ENCODE assay signal across 10 mouse cellular contexts in genomic region chr5:146703710-146704121, GRCm38 (mm10).
DNase-seq lines count a peak whose midpoint lies in the region; ATAC-seq lines count a peak whose summit lies in the region.
"Had no signal": no experiment of that assay in that cellular context is flagged by ENCODE, and none has a peak within 500 bp of the region (broad histone marks: within the 10 kb centered on the region; RNA-seq: fewer than 3 reads in every experiment).

No protein-coding gene starts in this region.

- H3K9me3 ChIP-seq in heart, embryonic 15.5 days (replicated peaks), result no peaks in the 10 kb centered on the region

- H3K27me3 ChIP-seq in heart, embryonic 15.5 days, result no peaks in the 10 kb centered on the region

- 19% methylated on average over 8 of the region's 8 CpGs for WGBS in heart, embryonic 15.5 days

- ATAC-seq in heart, embryonic 15.5 days (replicated peaks; ENCODE audit: insufficient number of reproducible peaks, insufficient read depth, low FRiP score, low read depth), result peak; percentile 71
- peak; percentile 87 for ATAC-seq in erythroid progenitor cell, adult 5-6 weeks (replicated peaks; ENCODE audit: low FRiP score, poor library complexity, severe bottlenecking)
- ATAC-seq in megakaryocyte progenitor cell, adult 5-6 weeks (replicated peaks; ENCODE audit: poor library complexity), result peak; percentile 82
- no peak for ATAC-seq in CD4-positive, CD25-positive, alpha-beta regulatory T cell, adult 4 months
- ATAC-seq: forebrain, embryonic 14.5 days had no signal

- peak overlapping the region; percentile 64 for H3K27ac ChIP-seq in heart, embryonic 15.5 days

- intact Hi-C loops in left cerebral cortex, postnatal 36 days (cut with DNase I), result no loop called here

- DNase-seq in heart, adult 8-10 months (ENCODE audit: low spot score), result no peak
- peak; percentile 100 for DNase-seq in MEL-GATA-1-ER (ENCODE audit: extremely low read depth, low read depth)
- no peak for DNase-seq in retina, postnatal 1 day
- DNase-seq in left cerebral cortex, postnatal 36 days (ENCODE audit: low spot score in 2 of 2), result no peak
- DNase-seq: lung, adult 18-20 months had no signal

- no peak overlapping the region for H3K4me3 ChIP-seq in heart, embryonic 15.5 days

- no peak overlapping the region for H3K4me2 ChIP-seq in heart, embryonic 15.5 days

- no peak overlapping the region for H3K9ac ChIP-seq in heart, embryonic 15.5 days

- H3K4me1 ChIP-seq in heart, embryonic 15.5 days (replicated peaks), result peaks cover 9% of the 10 kb centered on the region

- H3K36me3 ChIP-seq in heart, embryonic 15.5 days, result no peaks in the 10 kb centered on the region
